7 mouse cellular contexts compared by ENCODE assay signal in genomic region chr11:69398059-69398458, GRCm38 (mm10). TPM values are rescaled to one million over a fixed set of nuclear protein-coding genes. Genes with fewer than 3 reads are reported as not detected.
DNase-seq lines count a peak whose midpoint lies in the region; ATAC-seq and TF ChIP-seq lines count a peak whose summit lies in the region.

Tmem88 (minus strand) TSS chr11:69398234.

- DNase-seq in ES-E14 (ENCODE audit: low read depth, low spot score), result no peak
- peak; percentile 66 for DNase-seq in adrenal gland, postnatal 10 days
- peak; percentile 78 for DNase-seq in forebrain, embryonic 11.5 days (ENCODE audit: low spot score)
- peak; percentile 61 for DNase-seq in heart, postnatal 25 days (ENCODE audit: low spot score)
- DNase-seq in limb, embryonic 10.5 days (ENCODE audit: low spot score), result no peak
- no peak for DNase-seq in adipocyte (ENCODE audit: low spot score)

- intact Hi-C loops in heart, postnatal 25 days (cut with DNase I), result loop anchor here (5.0 kb wide), 1 partner anchor 301 kb away; the partner anchor contains the start of gene Per1

- H3K9ac ChIP-seq in ES-E14 (ENCODE audit: insufficient read depth, low read depth, low read length, poor library complexity, severe bottlenecking), result peak within 1 kb of the TSS; percentile 81
- peak within 1 kb of the TSS; percentile 92 for H3K9ac ChIP-seq in forebrain, embryonic 11.5 days (ENCODE audit: low read length)
- peak within 1 kb of the TSS; percentile 40 for H3K9ac ChIP-seq in midbrain, embryonic 16.5 days (ENCODE audit: low read depth, low read length)

- no peaks in the 10 kb centered on the region for H3K9me3 ChIP-seq in ES-E14 (ENCODE audit: control insufficient read depth, insufficient read depth, low read depth, low read length)
- no peaks in the 10 kb centered on the region for H3K9me3 ChIP-seq in forebrain, embryonic 11.5 days (ENCODE audit: control insufficient read depth, low read length)
- H3K9me3 ChIP-seq in limb, embryonic 10.5 days (replicated peaks), result no peaks in the 10 kb centered on the region
- no peaks in the 10 kb centered on the region for H3K9me3 ChIP-seq in midbrain, embryonic 16.5 days (replicated peaks; ENCODE audit: control insufficient read depth, low read length, poor library complexity, severe bottlenecking)

- peak within 1 kb of the TSS; percentile 65 to 80 for H3K4me3 ChIP-seq in ES-E14 (ENCODE audit: insufficient read depth in 1 of 2, low read depth in 1 of 2, low read length in 2 of 2, poor library complexity in 1 of 2, severe bottlenecking in 1 of 2)
- peak within 1 kb of the TSS; percentile 67 for H3K4me3 ChIP-seq in forebrain, embryonic 11.5 days (ENCODE audit: low read depth, low read length)
- peak within 1 kb of the TSS; percentile 69 for H3K4me3 ChIP-seq in limb, embryonic 10.5 days
- peak within 1 kb of the TSS; percentile 9; the same call in 1 of the 2 replicates for H3K4me3 ChIP-seq in midbrain, embryonic 16.5 days (ENCODE audit: low read depth, low read length)

- H3K27ac ChIP-seq in ES-E14 (ENCODE audit: insufficient read depth, low read depth, low read length, poor library complexity, severe bottlenecking), result no peak within 1 kb of the TSS
- peak within 1 kb of the TSS; percentile 41 for H3K27ac ChIP-seq in forebrain, embryonic 11.5 days (ENCODE audit: low read depth, low read length)
- peak within 1 kb of the TSS; percentile 98 for H3K27ac ChIP-seq in limb, embryonic 10.5 days
- H3K27ac ChIP-seq in midbrain, embryonic 16.5 days (ENCODE audit: low read length), result no peak within 1 kb of the TSS

- peaks cover 18% of the 10 kb centered on the region; the same call in 1 of the 2 replicates for H3K36me3 ChIP-seq in ES-E14 (ENCODE audit: control insufficient read depth, insufficient read depth, low read length, poor library complexity, severe bottlenecking)
- H3K36me3 ChIP-seq in forebrain, embryonic 11.5 days (ENCODE audit: control insufficient read depth, insufficient read depth, low read length), result peaks cover 12% of the 10 kb centered on the region; the same call in 1 of the 2 replicates
- peaks cover 39% of the 10 kb centered on the region for H3K36me3 ChIP-seq in limb, embryonic 10.5 days
- peaks cover 20% of the 10 kb centered on the region for H3K36me3 ChIP-seq in midbrain, embryonic 16.5 days (ENCODE audit: control insufficient read depth, insufficient read depth, low read length)

- no peak for ATAC-seq in forebrain, embryonic 11.5 days (replicated peaks; ENCODE audit: low FRiP score)
- ATAC-seq in midbrain, embryonic 16.5 days, result no peak

- peaks cover 2% of the 10 kb centered on the region; the same call in 1 of the 2 replicates for H3K27me3 ChIP-seq in forebrain, embryonic 11.5 days (ENCODE audit: control insufficient read depth, insufficient read depth, low read length)
- H3K27me3 ChIP-seq in limb, embryonic 10.5 days (ENCODE audit: low read depth, poor library complexity, severe bottlenecking), result peaks cover 13% of the 10 kb centered on the region; the same call in 1 of the 2 replicates
- H3K27me3 ChIP-seq in midbrain, embryonic 16.5 days (ENCODE audit: control insufficient read depth, insufficient read depth, low read depth, low read length), result no peaks in the 10 kb centered on the region

- WGBS in forebrain, embryonic 11.5 days, result 0% methylated on average over 11 of the region's 16 CpGs
- WGBS in limb, embryonic 10.5 days, result 6% methylated on average over 16 of the region's 16 CpGs
- 9% methylated on average over 16 of the region's 16 CpGs for WGBS in midbrain, embryonic 16.5 days

- peak within 1 kb of the TSS; percentile 77 for H3K4me2 ChIP-seq in forebrain, embryonic 11.5 days (ENCODE audit: low read depth, low read length, severe bottlenecking)
- H3K4me2 ChIP-seq in midbrain, embryonic 16.5 days (ENCODE audit: low read length), result no peak within 1 kb of the TSS

- H3K4me1 ChIP-seq in ES-E14 (ENCODE audit: control insufficient read depth in 2 of 2, insufficient read depth in 2 of 2, low read length in 2 of 2, poor library complexity in 1 of 2), result peaks cover 0 to 9% of the 10 kb centered on the region in 2 experiments; a peak in 1 of 4 replicates
- peaks cover 35% of the 10 kb centered on the region for H3K4me1 ChIP-seq in forebrain, embryonic 11.5 days (replicated peaks; ENCODE audit: control insufficient read depth, insufficient read depth, low read length)
- peaks cover 62% of the 10 kb centered on the region for H3K4me1 ChIP-seq in limb, embryonic 10.5 days
- H3K4me1 ChIP-seq in midbrain, embryonic 16.5 days (ENCODE audit: control insufficient read depth, insufficient read depth, low read length), result peaks cover 11% of the 10 kb centered on the region

- in situ Hi-C loops in ES-E14 (cut with MboI; ENCODE audit: low sequenced_read_pairs in 2 of 2, unreplicated experiment in 2 of 2), result no loop called here

TF ChIP-seq in ES-E14, 5 proteins besides CTCF, POLR2A, EP300 and RAD21:
- TF ChIP-seq ZNF384 (IDR thresholded peaks at IDR 0.05; ENCODE audit: low read depth, low read length), result no peak
- no peak for TF ChIP-seq ZC3H11A (IDR thresholded peaks at IDR 0.05; ENCODE audit: borderline replicate concordance, low read depth, low read length)
- TF ChIP-seq CHD2 (IDR thresholded peaks at IDR 0.05; ENCODE audit: low read depth, low read length), result 0 out of 2 replicates have a peak, but pooled peaks have one; percentile 18
- no peak for TF ChIP-seq HCFC1 (IDR thresholded peaks at IDR 0.05; ENCODE audit: borderline replicate concordance, insufficient read depth, low read length)
- TF ChIP-seq MAFK (IDR thresholded peaks at IDR 0.05; ENCODE audit: insufficient read depth, low read depth, low read length), result no peak

RNA-seq across cellular contexts. Expression of gene Tmem88, which starts in this region (rescaled TPM):
- 23.9 and 43.3 TPM in 2 replicates for total RNA-seq in ES-E14 (2012; rRNA removed)
- total RNA-seq in adrenal gland, postnatal 10 days (2021), result 10 to 100 TPM; 29.1 to 33.0 TPM
- 15.6 and 18.5 TPM in 2 replicates for polyA plus RNA-seq in forebrain, embryonic 11.5 days (2014; fragmentation: Nextera tagmentation; extraction: Ambion mirVana)
- total RNA-seq in heart, postnatal 25 days (2021), result 10 to 100 TPM; 22.5 to 23.7 TPM
- 23.0 and 24.7 TPM in 2 replicates for polyA plus RNA-seq in limb, embryonic 10.5 days (2016; fragmentation: Nextera tagmentation; extraction: Ambion mirVana)
- 5.2 and 5.9 TPM in 2 replicates for polyA plus RNA-seq in midbrain, embryonic 16.5 days (2015; fragmentation: Nextera tagmentation; extraction: Ambion mirVana)

Comparison
In these comparisons a context has a peak if more than half of its experiments do, and no peak if none do; other contexts are left out.
1. DNase-seq: peak in adrenal gland, postnatal 10 days (single experiment), forebrain, embryonic 11.5 days (single experiment) and heart, postnatal 25 days (single experiment); none in ES-E14 (single experiment), limb, embryonic 10.5 days (single experiment) and adipocyte (single experiment).
2. H3K27ac ChIP-seq: peak in forebrain, embryonic 11.5 days (single experiment) and limb, embryonic 10.5 days (single experiment); none in ES-E14 (single experiment) and midbrain, embryonic 16.5 days (single experiment).
3. H3K4me3 ChIP-seq: peak in every context shown above with its lines; median percentile 72 in ES-E14; 69 in limb, embryonic 10.5 days; 67 in forebrain, embryonic 11.5 days; 9 in midbrain, embryonic 16.5 days.
4. H3K9ac ChIP-seq: peak in every context shown above with its lines; median percentile 92 in forebrain, embryonic 11.5 days; 81 in ES-E14; 40 in midbrain, embryonic 16.5 days.